Mouse (Mus musculus) CD4-positive, CD25-positive, alpha-beta regulatory T cell, adult 4 months (primary cell): Measurements from ENCODE around the gene Gm3248. TPM values are rescaled to one million over a fixed set of nuclear protein-coding genes. Genes with fewer than 3 reads are reported as not detected.
"Not testable (repeated sequence)": the region's sequence is repeated elsewhere in the genome, so short reads cannot be mapped to it uniquely, and the experiment has no call there.

Experiments used
- ATAC-seq: one replicate; pipeline ENCODE4 v1.8.0; 2017
- polyA plus RNA-seq, 2 experiments: library from polyadenylated mRNA; unstranded; fragments of 100-300 nt; shearing (Covaris generic); gene quantifications; one replicate each; pipeline ENCODE4 v1.2.1; 2017

The Gm3248 gene
- polyA plus RNA-seq = 1 to 10 TPM; 2.6 to 4.2 TPM

DNA sequence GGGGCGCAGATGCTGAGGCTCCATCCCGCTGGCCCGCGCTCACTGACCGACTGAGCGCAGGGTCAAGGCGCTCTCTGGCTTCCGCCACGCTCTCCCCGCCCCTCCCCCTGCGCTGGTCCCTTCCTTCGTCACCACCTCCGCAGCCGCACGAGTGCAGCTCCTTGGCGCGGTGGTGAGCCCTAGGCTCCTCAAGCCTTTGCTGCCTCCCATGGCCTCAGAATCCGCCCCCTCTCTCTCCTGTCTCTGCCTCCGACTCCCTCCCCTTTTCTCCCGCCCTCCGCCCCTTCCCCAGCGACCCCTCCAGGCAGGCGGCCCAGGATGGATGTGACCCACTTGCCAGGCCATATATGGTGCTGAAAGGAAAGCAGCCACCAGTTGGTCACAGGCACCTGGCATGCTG lies at the start of gene Gm3248:
Gene Gm3248 (minus strand): TSS at position 111 of the 400 bp plus-strand sequence.
- ATAC-seq = not testable (repeated sequence)

DNA sequence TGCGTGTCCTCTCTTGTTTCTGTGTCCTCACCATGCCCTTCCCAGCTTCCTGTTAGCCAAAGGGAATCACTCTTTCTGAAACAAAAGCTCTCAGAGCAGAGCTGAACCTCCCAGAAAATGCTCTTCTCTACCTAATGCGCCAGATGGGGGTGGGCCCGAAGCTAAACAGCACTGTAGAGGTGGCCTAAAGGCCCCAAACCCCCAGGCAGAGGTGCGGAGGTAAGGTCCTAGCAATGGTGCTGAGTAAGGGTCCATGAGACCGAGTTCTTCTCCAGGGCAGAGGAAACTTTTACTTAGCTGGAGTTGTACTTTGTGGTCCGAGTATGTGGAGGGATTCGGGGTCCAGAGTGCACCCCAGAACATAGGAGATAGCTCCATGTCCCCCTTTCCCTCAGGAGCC lies 25.6 kb upstream of the Gm3248 start:
- ATAC-seq = not testable (repeated sequence)

DNA sequence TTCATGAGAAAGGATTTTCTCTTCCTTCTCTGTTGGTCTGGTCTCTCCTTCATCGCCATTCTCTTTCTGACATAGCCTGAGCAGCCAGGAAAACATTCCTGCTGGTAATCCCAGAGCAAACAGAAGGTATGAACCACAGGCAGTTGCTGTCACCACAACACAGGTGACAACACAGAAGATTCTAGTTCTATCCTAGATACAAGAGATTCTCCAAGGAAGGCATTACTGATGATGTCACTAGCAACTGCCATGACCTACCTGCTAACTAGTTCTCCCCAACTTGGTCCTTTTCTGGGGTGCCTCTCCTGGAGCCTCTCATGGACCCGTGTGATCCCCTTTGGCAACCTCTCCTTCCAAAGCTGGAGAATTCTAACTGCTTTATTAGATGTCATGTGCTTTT lies 17.5 kb upstream of the Gm3248 start, which contains the start of gene Gm3453:
Gene Gm3453 (minus strand): TSS at position 101 of the 400 bp plus-strand sequence.
- not testable (repeated sequence) for ATAC-seq

DNA sequence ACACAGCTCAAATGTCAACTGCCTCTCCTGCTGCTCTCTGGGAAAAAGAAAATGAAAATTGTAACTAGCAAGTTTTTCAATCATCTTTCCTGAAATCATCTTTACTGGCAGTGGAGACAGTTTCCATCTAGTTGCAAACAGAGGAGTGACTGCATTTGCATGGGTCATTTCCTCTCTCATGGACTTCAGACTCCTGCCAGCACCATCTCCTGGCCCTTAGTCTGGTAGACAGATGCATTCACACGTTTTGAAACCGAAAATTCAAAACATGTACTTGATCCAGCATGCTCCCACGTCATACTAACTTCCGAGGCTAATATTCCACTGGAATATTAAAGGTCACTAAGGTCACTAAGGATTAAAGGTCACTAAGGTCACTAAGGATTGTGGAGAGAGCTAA lies 896 bp upstream of the Gm3248 start:
- not testable (repeated sequence) for ATAC-seq

DNA sequence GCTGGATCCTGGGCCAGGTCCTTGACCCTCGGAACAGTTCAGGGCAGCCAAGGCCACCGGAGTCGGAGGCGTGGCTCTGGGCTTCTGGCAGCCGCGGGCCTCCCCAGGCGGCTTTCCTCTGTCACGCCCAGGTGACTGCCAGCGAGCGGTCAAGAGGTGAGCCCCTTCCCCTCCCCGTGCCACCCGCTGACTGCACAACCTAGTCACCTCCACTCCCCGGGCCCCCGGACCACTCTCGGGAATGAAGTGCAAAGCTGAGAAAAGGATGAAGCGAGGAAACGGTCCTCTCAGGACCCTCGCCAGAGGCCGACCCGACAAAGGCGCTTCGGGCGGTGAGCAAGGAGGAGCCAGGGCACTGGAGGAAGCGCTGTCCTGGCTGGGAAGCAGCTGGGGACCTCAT lies 443 bp downstream of the Gm3248 start:
- not testable (repeated sequence) for ATAC-seq

DNA sequence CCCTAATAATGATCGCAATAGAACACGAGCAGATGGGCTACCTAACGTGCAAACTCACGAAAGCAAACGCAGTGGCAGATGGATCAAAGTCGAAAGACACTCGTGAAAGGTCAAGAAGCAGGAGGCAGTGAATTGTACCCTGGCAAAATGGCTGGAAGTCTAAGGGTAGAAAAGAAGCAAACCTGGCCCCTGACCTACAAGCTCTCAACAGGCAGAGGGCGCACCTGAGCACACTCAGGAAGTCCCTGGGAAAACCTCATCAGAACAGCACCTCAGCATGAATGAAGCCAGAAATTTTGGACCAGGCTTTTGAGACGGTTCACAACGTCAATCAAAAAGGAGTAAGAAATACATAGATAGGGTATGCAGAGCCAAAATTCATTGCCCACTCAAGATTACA lies 1.1 kb downstream of the Gm3248 start:
- ATAC-seq = not testable (repeated sequence)

DNA sequence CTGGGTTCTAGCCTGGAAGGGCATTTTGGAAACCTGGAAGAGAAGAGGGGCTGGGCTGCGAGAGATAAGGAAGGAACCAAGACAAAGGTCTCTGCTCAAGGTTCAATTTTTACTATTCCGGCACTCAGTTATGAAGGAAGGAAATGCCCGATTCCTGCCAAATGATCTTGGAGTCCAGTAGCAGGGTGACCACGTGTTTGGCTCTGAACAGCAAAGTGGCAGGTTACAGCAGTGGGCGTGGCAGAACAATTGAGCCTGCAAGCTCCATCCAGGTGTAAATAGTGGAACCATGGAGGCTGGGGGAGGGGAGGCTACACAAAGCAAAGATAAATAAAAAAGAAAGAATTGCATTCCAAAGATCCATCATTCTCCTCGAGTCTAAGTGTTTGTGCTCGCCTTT lies 38.3 kb downstream of the Gm3248 start:
- ATAC-seq = not testable (repeated sequence)

DNA sequence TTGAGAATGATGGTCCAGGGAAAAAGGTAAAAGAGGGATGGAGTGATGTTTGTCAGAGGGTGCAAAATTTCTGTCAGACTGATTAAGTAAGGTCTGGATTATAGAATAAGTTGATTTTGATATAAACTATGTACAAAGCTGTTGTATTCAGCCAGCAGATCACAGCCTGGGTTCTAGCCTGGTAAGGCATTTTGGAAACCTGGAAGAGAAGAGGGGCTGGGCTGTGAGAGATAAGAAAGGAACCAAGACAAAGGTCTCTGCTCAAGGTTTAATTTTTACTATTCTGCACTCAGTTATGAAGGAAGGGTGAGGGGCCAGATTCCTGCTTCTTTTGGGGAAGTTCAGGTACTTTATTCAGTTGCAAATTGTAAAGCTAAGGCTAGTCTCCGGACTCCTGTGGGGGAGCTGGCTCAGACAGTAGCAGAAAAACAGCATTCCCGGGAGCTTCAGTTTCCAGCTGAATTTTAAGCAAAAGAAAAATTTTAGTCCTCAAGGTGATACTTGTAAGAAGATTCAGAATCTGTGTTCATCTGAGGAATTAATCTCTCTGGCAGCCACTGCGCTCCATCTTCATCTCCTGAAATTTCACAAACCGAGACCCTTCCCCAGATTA lies 43.1 kb downstream of the Gm3248 start:
- ATAC-seq = not testable (repeated sequence)

DNA sequence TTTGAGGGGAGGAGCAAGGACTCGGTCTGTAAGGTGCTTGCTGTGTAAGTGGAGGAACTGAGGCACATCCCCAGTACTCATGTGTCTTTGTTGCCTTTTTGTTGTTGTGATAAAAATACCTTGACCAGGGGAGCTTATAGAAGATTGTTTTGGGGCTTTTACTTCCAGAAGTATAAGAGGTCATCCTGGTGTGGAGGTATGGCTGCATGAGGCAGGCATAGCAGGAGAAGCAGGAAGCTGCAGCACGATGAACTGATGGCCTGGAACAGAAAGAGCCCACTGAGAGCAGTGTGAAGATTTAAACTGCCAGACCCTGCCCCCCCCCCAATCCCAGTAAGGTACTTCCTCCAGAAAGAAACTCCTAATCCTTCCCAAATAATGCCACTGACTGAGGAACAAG lies 47.8 kb downstream of the Gm3248 start:
- not testable (repeated sequence) for ATAC-seq

Other genes starting within 250 kb of the Gm3248 start
- gene Gm3373, start 220.2 kb downstream of the Gm3248 start, polyA plus RNA-seq = 1 to 10 TPM in 1 of 2 experiments, under 1 TPM in 1; 0.69 to 6.0 TPM
- 1 to 10 TPM; 7.3 to 8.3 TPM for gene Gm3383, start 153.8 kb downstream of the Gm3248 start, polyA plus RNA-seq
- gene Gm3424, start 131.4 kb downstream of the Gm3248 start, polyA plus RNA-seq = not detected
- 1 to 10 TPM; 1.3 to 1.4 TPM for gene Gm8237, start 81.4 kb downstream of the Gm3248 start, polyA plus RNA-seq
- not detected for gene Gm3453, start 17.4 kb upstream of the Gm3248 start, polyA plus RNA-seq
- gene Gm6337, start 96.5 kb upstream of the Gm3248 start, polyA plus RNA-seq = not detected
- gene Gm8206, start 132.2 kb upstream of the Gm3248 start, polyA plus RNA-seq = 1 to 10 TPM; 3.9 to 4.4 TPM
- 10 to 100 TPM in 1 of 2 experiments, 1 to 10 TPM in 1; 8.2 to 12.4 TPM for gene Gm3468, start 146.9 kb upstream of the Gm3248 start, polyA plus RNA-seq
- gene Gm3476, start 164.1 kb upstream of the Gm3248 start, polyA plus RNA-seq = not detected